Mouse (Mus musculus) B cell, adult 67 days (primary cell): ENCODE results near the gene Zfp932. TPM values are rescaled to one million over a fixed set of nuclear protein-coding genes. Genes with fewer than 3 reads are reported as not detected.

Source experiments
- total RNA-seq, 2 experiments: library from RNA; stranded (reverse); gene quantifications; 4 replicates each; pipeline ENCODE4 v1.2.4; 2023

The Zfp932 gene
- 10 to 100 TPM; 42.9 to 50.0 TPM for total RNA-seq

GRCm38 (mm10) chr5:109996026-109996937, at the start of gene Zfp932:
Zfp932 (plus strand) TSS chr5:109996521.

Other genes with a start within 250 kb of the Zfp932 start
- 10 to 100 TPM; 15.3 to 17.0 TPM for gene 4930522L14Rik, start 244.6 kb upstream of the Zfp932 start, total RNA-seq
- 10 to 100 TPM; 30.1 to 36.1 TPM for gene Gm15446, start 73.1 kb upstream of the Zfp932 start, total RNA-seq
- gene Gm17655, start 76.0 kb downstream of the Zfp932 start, total RNA-seq: 10 to 100 TPM; 16.5 to 18.5 TPM
- under 1 TPM; 0.50 to 0.90 TPM for gene Gm35315, start 97.9 kb downstream of the Zfp932 start, total RNA-seq
- 1 to 10 TPM; 1.3 to 2.2 TPM for gene Plcxd1, start 103.4 kb downstream of the Zfp932 start, total RNA-seq
- gene Gtpbp6, start 111.7 kb downstream of the Zfp932 start, total RNA-seq: 100 to 1,000 TPM; 147 to 151 TPM
- gene Zfp605, start 113.6 kb downstream of the Zfp932 start, total RNA-seq: 10 to 100 TPM in 1 of 2 experiments, 1 to 10 TPM in 1; 9.7 to 10.9 TPM
- gene Chfr, start 139.3 kb downstream of the Zfp932 start, total RNA-seq: 100 to 1,000 TPM in 1 of 2 experiments, 10 to 100 TPM in 1; 91.1 to 105 TPM
- 10 to 100 TPM; 38.2 to 39.1 TPM for gene Golga3, start 180.2 kb downstream of the Zfp932 start, total RNA-seq
- 100 to 1,000 TPM in 1 of 2 experiments, 10 to 100 TPM in 1; 100.0 to 115 TPM for gene Ankle2, start 234.5 kb downstream of the Zfp932 start, total RNA-seq